Mouse (Mus musculus) stomach, postnatal 0 days (tissue): ENCODE results near the gene Nol12.

ENCODE experiments used
- CTCF ChIP-seq: IDR thresholded peaks from 2 replicates; pipeline ENCODE4 v1.5.1; 2016; ENCODE audit warnings: antibody characterized with exemption, low read depth, mild to moderate bottlenecking, moderate library complexity
- EP300 ChIP-seq: optimal IDR thresholded peaks from 2 replicates; pipeline ENCODE3; 2016; ENCODE audit warnings: antibody characterized with exemption

- TF ChIP-seq CTCF (no peak), EP300 (no peak)
Observed at GRCm38 (mm10) chr15:78913632-78914090, 21.1 kb upstream of the Nol12 start, which contains the start of gene Pdxp.
